Mouse (Mus musculus) heart, postnatal 4 days (tissue): ENCODE results near the gene Pitpnc1. TPM values are rescaled to one million over a fixed set of nuclear protein-coding genes. Genes with fewer than 3 reads are reported as not detected.

ENCODE experiments used
- DNase-seq: peaks from one replicate; pipeline ENCODE4 v3.0.0; 2021
- total RNA-seq, 2 experiments: library from RNA; stranded (reverse); gene quantifications; 2 replicates each; pipeline ENCODE4 v1.2.3; 2021

Pitpnc1 gene
- total RNA-seq, 2 experiments from 2014 or later, result 68.1 to 75.2 TPM

GRCm38 (mm10) chr11:107223169-107223561 lies 247.3 kb downstream of the Pitpnc1 start:
- DNase-seq, result peak; percentile 10

GRCm38 (mm10) chr11:107222531-107223168 lies 247.8 kb downstream of the Pitpnc1 start:
- DNase-seq, result no peak

- no peak for DNase-seq
Measured at GRCm38 (mm10) chr11:107215111-107215510, 255.4 kb downstream of the Pitpnc1 start.

DNA sequence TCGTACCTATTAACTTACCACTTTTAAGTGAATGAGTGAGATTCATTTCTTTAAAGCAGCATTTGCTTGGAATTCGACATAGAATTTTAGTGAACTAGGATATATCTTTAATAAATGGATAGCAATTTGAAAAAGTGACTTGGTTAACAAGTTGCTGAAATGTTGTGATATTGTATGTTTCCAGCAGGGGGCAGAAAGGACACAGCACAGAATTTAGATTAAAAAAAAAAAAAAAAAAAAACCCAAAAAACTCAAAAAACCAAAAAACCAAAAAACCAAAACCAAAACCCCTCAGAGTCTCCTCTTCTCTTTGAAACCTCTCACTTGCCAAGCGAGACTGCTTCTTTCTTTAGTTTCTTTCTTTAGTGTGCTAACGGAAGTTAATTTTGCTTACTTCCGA lies 256.8 kb downstream of the Pitpnc1 start:
- DNase-seq, result peak; percentile 18

GRCm38 (mm10) chr11:107209818-107210217 lies 260.7 kb downstream of the Pitpnc1 start:
- DNase-seq, result no peak

DNA sequence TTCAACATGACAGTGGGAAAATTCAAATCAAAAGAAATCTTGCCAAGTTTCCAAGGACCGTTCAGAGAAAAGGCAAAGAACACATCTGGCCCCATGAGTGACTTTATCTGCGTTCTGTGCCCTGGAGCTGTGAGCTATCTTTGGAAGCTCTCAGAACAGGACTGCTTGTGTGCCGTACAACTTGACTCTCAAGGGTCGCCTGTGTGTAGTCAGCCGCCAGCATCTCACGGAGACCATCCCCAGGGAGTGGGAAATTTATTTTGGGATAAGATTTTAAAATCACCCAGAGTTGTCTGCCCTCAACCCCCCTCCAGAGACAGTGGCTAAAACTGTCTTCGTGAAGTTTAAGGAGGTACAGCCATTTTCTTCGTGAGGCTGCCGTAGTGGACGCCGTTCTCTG lies 268.7 kb downstream of the Pitpnc1 start:
- peak; percentile 12 for DNase-seq

- DNase-seq, result no peak
Measured at GRCm38 (mm10) chr11:107199281-107199680, 271.2 kb downstream of the Pitpnc1 start.

DNA sequence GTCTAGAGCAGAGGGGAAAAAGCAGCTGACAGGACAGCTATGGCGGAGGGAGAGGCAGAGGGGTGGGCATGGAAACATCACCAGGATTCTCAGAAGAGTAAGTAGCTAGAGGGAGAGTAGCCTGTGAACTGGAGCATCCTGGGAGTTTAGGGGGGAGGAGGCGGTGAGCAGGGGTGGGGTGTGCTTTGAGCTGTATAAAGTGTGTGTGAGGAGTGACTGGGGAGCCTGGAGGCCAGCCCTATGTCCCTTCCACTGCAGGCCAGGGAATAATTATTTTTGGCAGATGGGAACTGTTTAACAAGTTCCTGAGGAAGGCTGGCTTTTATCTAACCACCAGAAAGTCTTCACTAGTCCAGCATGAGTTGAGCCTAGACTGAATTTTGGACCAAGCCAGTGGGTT lies 275.2 kb downstream of the Pitpnc1 start:
- peak; percentile 9 for DNase-seq

- peak; percentile 23 for DNase-seq
Measured at GRCm38 (mm10) chr11:107190376-107190775, 280.1 kb downstream of the Pitpnc1 start.

- DNase-seq, result peak; percentile 99
Measured at GRCm38 (mm10) chr11:107188565-107189552, 281.6 kb downstream of the Pitpnc1 start, which contains the start of gene Nol11. Gene Nol11 (minus strand): TSS chr11:107189381.

- DNase-seq, result no peak
Measured at GRCm38 (mm10) chr11:107183777-107184176, 286.7 kb downstream of the Pitpnc1 start.

DNA sequence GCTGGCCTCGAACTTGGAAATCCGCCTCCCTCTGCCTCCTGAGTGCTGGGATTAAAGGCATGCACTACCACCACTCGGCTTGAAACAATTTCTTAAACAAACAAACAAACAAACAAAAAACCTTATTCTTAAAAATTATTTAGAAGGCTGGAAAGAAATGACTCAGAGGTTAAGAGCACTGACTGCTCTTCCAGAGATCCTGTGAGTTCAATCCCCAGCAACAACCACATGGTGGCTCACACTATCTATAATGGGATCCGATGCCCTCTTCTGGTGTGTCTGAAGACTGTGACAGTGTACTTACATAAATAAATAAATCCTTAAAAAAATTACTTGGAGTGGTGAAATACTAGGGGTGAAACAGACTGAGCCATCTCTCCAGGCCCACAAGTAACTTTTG lies 309.3 kb downstream of the Pitpnc1 start:
- no peak for DNase-seq

DNA sequence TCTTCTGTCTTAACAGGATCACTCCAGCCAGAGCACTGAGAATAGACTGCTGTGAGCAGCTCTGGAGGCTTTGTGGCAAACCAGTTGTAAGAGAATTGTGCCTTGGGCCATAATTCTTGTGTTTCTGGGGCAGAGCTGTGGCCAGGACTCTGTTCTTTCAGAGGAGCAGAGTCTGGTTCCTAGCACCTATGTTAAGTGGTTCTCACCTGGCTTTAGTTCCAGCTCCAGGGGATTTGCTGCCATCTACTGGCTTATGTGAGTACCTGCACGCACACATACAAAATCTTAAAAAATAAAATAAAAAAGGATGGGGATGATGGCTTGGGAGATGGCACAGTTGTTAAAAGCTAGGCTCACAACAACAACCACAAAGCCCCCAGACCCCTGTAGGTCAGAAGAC lies 311.5 kb downstream of the Pitpnc1 start:
- no peak for DNase-seq

Other genes starting within 250 kb of the Pitpnc1 start
- 10 to 100 TPM; 83.0 to 83.3 TPM for gene Psmd12, start 8.8 kb upstream of the Pitpnc1 start, total RNA-seq
- gene Helz, start 77.2 kb upstream of the Pitpnc1 start, total RNA-seq, result 10 to 100 TPM; 26.0 to 27.4 TPM
- gene Cacng1, start 245.8 kb upstream of the Pitpnc1 start, total RNA-seq, result under 1 TPM in 1 of 2 experiments, not detected in 1; 0.34 TPM